Mouse (Mus musculus): Measurements from ENCODE around the gene Arpc2. TPM values are rescaled to one million over a fixed set of nuclear protein-coding genes. Genes with fewer than 3 reads are reported as not detected.

Arpc2 gene
- total and polyA plus RNA-seq, 3 experiments = 234 to 522 (median 455) TPM

DNA sequence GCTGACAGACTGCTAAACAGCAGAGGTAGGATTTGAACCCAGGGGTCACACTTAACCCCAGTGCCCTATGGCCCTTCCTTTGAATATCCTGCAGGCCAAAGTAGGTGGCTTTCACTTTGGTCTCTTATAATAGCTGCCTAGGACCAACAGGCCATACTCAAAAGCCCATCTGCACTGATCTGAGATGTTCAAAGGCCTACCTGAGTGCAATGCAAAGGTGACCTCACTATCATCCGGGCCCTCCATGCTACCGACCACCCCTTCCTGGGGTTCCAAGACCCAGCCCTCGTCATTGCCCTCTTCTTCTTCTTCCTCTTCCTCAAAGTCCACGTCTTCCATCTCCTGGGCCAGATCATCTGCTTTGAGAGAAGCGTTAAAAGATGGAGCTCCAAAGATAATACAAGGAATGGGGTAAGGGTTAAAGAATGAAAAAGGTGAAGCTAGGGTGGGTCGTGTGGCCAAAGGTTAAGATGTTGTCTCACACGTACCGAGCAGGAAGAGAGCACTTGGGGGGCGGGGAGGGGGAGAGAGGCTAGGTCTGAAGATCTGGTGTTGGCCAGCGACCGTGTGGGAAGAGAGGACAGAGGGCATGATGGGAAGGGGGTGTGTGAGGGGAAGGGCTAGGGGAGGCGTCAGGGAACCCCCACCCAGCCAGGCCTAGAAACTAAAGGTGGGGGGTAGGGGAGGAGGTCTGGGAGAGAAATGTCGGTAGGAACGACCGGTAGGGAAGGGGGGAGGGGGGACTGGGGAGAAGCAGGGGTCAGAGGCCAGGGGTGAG lies 48.0 kb downstream of the Arpc2 start:
- H3K9ac ChIP-seq (ENCODE audit: insufficient read depth, low read depth) = peak overlapping the region; percentile 92
- H3K4me2 ChIP-seq (ENCODE audit: insufficient read depth, low read depth, poor library complexity, severe bottlenecking) = peak overlapping the region; percentile 96
- peak overlapping the region; percentile 58 for H3K27ac ChIP-seq (ENCODE audit: insufficient read depth, low read depth)
- peaks cover 18% of the 10 kb centered on the region for H3K79me2 ChIP-seq (replicated peaks; ENCODE audit: control insufficient read depth, extremely low read depth, insufficient read depth, poor library complexity, severe bottlenecking)
- H3K36me3 ChIP-seq (replicated peaks in 1 of 2; ENCODE audit: control insufficient read depth in 1 of 2, insufficient read depth in 1 of 2, low read length in 1 of 2) = peaks cover 42 to 63% of the 10 kb centered on the region in 2 experiments
- no peaks in the 10 kb centered on the region for H3K27me3 ChIP-seq (replicated peaks)
- H3K4me3 ChIP-seq (replicated peaks in 1 of 3; ENCODE audit: low read depth in 2 of 3, low read length in 2 of 3, poor library complexity in 1 of 3) = peak overlapping the region; percentile 66 to 77 (median 76)
- H3K4me1 ChIP-seq (ENCODE audit: control insufficient read depth in 1 of 2, insufficient read depth in 2 of 2) = peaks cover 14 to 60% of the 10 kb centered on the region in 2 experiments
- dilution Hi-C loops (cut with MboI; ENCODE audit: extremely low pct_ligation_motif_present, extremely low pct_unique_long_range_greater_than_20kb, low sequenced_read_pairs) = no loop called here
- in situ Hi-C loops (cut with MboI; ENCODE audit: low pct_ligation_motif_present, low pct_unique_long_range_greater_than_20kb, low sequenced_read_pairs) = no loop called here
- peak; percentile 70 for DNase-seq (ENCODE audit: extremely low read depth)
- TF ChIP-seq ETS1 (conservative IDR thresholded peaks at IDR 0.05; ENCODE audit: low read depth, low read length) = no peak
- peak; percentile 51; the same call in 1 of the 2 replicates for TF ChIP-seq CHD2 (IDR thresholded peaks at IDR 0.05; ENCODE audit: low read length)
- TF ChIP-seq MXI1 (IDR thresholded peaks at IDR 0.05; ENCODE audit: low read depth, low read length) = 0 out of 2 replicates have a peak, but pooled peaks have one; percentile 27
- no peak for TF ChIP-seq GABPA (IDR thresholded peaks at IDR 0.05; ENCODE audit: insufficient replicate concordance, low read depth, low read length)
- no peak for TF ChIP-seq UBTF (IDR thresholded peaks at IDR 0.05; ENCODE audit: low read depth, low read length)
- TF ChIP-seq MYC (IDR thresholded peaks at IDR 0.05; ENCODE audit: low read depth, low read length) = no peak
- no peak for TF ChIP-seq HCFC1 (IDR thresholded peaks at IDR 0.05; ENCODE audit: low read depth, low read length)
- no peak for TF ChIP-seq ZMIZ1 (IDR thresholded peaks at IDR 0.05; ENCODE audit: low read depth, low read length)
- TF ChIP-seq EP300 (IDR thresholded peaks at IDR 0.05; ENCODE audit: low read length) = no peak
- no peak for TF ChIP-seq CHD1 (IDR thresholded peaks at IDR 0.05; ENCODE audit: low read depth, low read length)
- peak; percentile 33; the same call in 1 of the 2 replicates for TF ChIP-seq ELF1 (IDR thresholded peaks at IDR 0.05; ENCODE audit: low read depth, low read length)
- no peaks in the 10 kb centered on the region for H3K9me3 ChIP-seq (replicated peaks; ENCODE audit: low read length)

DNA sequence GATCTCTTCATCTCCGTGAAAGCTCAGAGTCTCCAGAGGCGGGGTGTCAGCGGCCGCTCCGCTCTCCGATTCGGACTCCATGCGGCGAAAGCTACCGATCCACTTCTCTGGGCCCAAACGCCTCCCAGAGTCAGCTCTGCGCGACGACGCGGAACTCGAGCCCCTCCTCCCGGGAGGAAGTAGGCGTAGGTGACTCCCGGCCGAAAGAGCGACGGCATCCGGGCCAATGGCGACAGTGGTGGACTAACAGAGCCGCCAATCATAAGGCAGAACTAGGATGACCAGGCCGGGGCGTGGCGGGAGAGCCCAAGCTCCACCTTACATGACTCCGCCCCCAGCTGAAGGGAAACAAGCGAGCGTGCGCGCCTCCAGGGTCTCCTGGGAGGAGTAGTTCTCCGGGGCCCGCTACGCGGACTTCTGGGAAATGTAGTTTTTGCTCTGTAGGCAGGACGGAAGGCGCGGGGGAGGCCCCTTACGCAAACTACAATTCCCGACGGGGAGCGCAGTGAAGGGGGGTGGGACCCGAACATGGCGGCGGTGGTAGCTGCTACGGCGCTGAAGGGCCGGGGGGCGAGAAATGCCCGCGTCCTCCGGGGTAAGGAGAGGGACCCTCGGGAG lies 48.8 kb downstream of the Arpc2 start, which contains the start of the genes Aamp and Pnkd:
Gene Aamp, minus strand, starts transcription at position 196 of the 618 bp plus-strand sequence.
Gene Pnkd, plus strand, starts transcription at position 388 of the 618 bp plus-strand sequence.
- Histone ChIP-seq H3K4me1 (ENCODE audit: control insufficient read depth in 1 of 2, insufficient read depth in 2 of 2) (peaks cover 10 to 62% of the 10 kb centered on the region in 2 experiments), H3K79me2 (replicated peaks; ENCODE audit: control insufficient read depth, extremely low read depth, insufficient read depth, poor library complexity, severe bottlenecking) (peaks cover 18% of the 10 kb centered on the region), H3K4me3 (replicated peaks in 1 of 3; ENCODE audit: low read depth in 2 of 3, low read length in 2 of 3, poor library complexity in 1 of 3) (peak within 1 kb of the TSS; percentile 66 to 84 (median 81)), H3K36me3 (replicated peaks in 1 of 2; ENCODE audit: control insufficient read depth in 1 of 2, insufficient read depth in 1 of 2, low read length in 1 of 2) (peaks cover 44 to 63% of the 10 kb centered on the region in 2 experiments), H3K9ac (ENCODE audit: insufficient read depth, low read depth) (peak within 1 kb of the TSS; percentile 92), H3K27ac (ENCODE audit: insufficient read depth, low read depth) (peak within 1 kb of the TSS; percentile 58), H3K27me3 (replicated peaks) (no peaks in the 10 kb centered on the region), H3K9me3 (replicated peaks; ENCODE audit: low read length) (no peaks in the 10 kb centered on the region), H3K4me2 (ENCODE audit: insufficient read depth, low read depth, poor library complexity, severe bottlenecking) (peak within 1 kb of the TSS; percentile 96)
- in situ Hi-C loops (cut with MboI; ENCODE audit: low pct_ligation_motif_present, low pct_unique_long_range_greater_than_20kb, low sequenced_read_pairs) = no loop called here
- dilution Hi-C loops (cut with MboI; ENCODE audit: extremely low pct_ligation_motif_present, extremely low pct_unique_long_range_greater_than_20kb, low sequenced_read_pairs) = no loop called here
- DNase-seq (ENCODE audit: extremely low read depth) = peak; percentile 100
- peak; percentile 99 for TF ChIP-seq HCFC1 (IDR thresholded peaks at IDR 0.05; ENCODE audit: low read depth, low read length)
- no peak for TF ChIP-seq JUN (IDR thresholded peaks at IDR 0.05; ENCODE audit: insufficient read depth, low read depth, low read length)
- no peak for TF ChIP-seq USF2 (conservative IDR thresholded peaks at IDR 0.05; ENCODE audit: low read depth, low read length)
- no peak for TF ChIP-seq ZMIZ1 (IDR thresholded peaks at IDR 0.05; ENCODE audit: low read depth, low read length)
- peak; percentile 58; the same call in 1 of the 2 replicates for TF ChIP-seq MXI1 (IDR thresholded peaks at IDR 0.05; ENCODE audit: low read depth, low read length)
- peak; percentile 89 for TF ChIP-seq ELF1 (IDR thresholded peaks at IDR 0.05; ENCODE audit: low read depth, low read length)
- peak; percentile 82; the same call in 1 of the 2 replicates for TF ChIP-seq GABPA (IDR thresholded peaks at IDR 0.05; ENCODE audit: insufficient replicate concordance, low read depth, low read length)
- TF ChIP-seq POLR2A (IDR thresholded peaks at IDR 0.05; ENCODE audit: low read depth, low read length) = peak; percentile 81
- TF ChIP-seq JUND (conservative IDR thresholded peaks at IDR 0.05; ENCODE audit: low read depth, low read length) = no peak
- peak; percentile 15 for TF ChIP-seq SMC3 (IDR thresholded peaks at IDR 0.05; ENCODE audit: low read depth, low read length)
- TF ChIP-seq ZNF384 (IDR thresholded peaks at IDR 0.05; ENCODE audit: low read depth, low read length) = no peak
- 0 out of 2 replicates have a peak, but pooled peaks have one; percentile 59 for TF ChIP-seq TBP (conservative IDR thresholded peaks at IDR 0.05; ENCODE audit: low read depth, low read length)
- TF ChIP-seq RCOR1 (conservative IDR thresholded peaks at IDR 0.05; ENCODE audit: low read depth, low read length) = no peak
- TF ChIP-seq NRF1 (IDR thresholded peaks at IDR 0.05; ENCODE audit: low read depth, low read length) = peak; percentile 85
- TF ChIP-seq MYC (IDR thresholded peaks at IDR 0.05; ENCODE audit: low read depth, low read length) = no peak
- TF ChIP-seq MEF2A (IDR thresholded peaks at IDR 0.05; ENCODE audit: borderline replicate concordance, low read depth, low read length) = no peak
- TF ChIP-seq EP300 (IDR thresholded peaks at IDR 0.05; ENCODE audit: low read length) = no peak
- TF ChIP-seq IRF4 (IDR thresholded peaks at IDR 0.05; ENCODE audit: low read depth, low read length) = no peak; the same call in 1 of the 2 replicates
- TF ChIP-seq ZC3H11A (IDR thresholded peaks at IDR 0.05; ENCODE audit: low read depth, low read length) = no peak
- TF ChIP-seq MAZ (IDR thresholded peaks at IDR 0.05; ENCODE audit: low read depth, low read length) = peak; percentile 47; the same call in 1 of the 2 replicates
- TF ChIP-seq USF1 (IDR thresholded peaks at IDR 0.05; ENCODE audit: low read depth, low read length) = no peak
- peak; percentile 98 for TF ChIP-seq KAT2A (IDR thresholded peaks at IDR 0.05; ENCODE audit: insufficient replicate concordance, low read length)
- TF ChIP-seq ZKSCAN1 (IDR thresholded peaks at IDR 0.05; ENCODE audit: borderline replicate concordance, low read depth, low read length) = no peak
- no peak for TF ChIP-seq ETS1 (conservative IDR thresholded peaks at IDR 0.05; ENCODE audit: low read depth, low read length)
